Mouse (Mus musculus) lung, embryonic 16.5 days (tissue): ENCODE data around the gene Teddm1b. TPM values are rescaled to one million over a fixed set of nuclear protein-coding genes. Genes with fewer than 3 reads are reported as not detected.

ENCODE experiments used
- microRNA-seq: library from miRNA; unstranded; fragments of <30 nt; microRNA quantifications from one replicate; pipeline ENCODE4, GENCODE M21; 2016
- polyA plus RNA-seq: library from polyadenylated mRNA; unstranded; fragments of >200 nt; fragmentation: Nextera tagmentation; extraction: Ambion mirVana; gene quantifications from 2 replicates; pipeline ENCODE4 v1.2.1, GENCODE M21; 2015

Teddm1b gene
- polyA plus RNA-seq, 1 experiment from 2014 or later, result 0.09 TPM

Small RNA genes within 50 kb of the gene (microRNA-seq; reads per million reads assigned to microRNA genes)
- 9.7 reads per million, percentile 23 among the genes with 10 or more reads in this experiment for gene Mir8114

Other genes starting within 250 kb of the Teddm1b start
- gene Rgs8, start 221.3 kb upstream of the Teddm1b start, polyA plus RNA-seq, result 0.10 and 0.15 TPM in 2 replicates
- gene Rgs16, start 134.0 kb upstream of the Teddm1b start, polyA plus RNA-seq, result 1.9 and 2.2 TPM in 2 replicates
- gene Rnasel, start 124.9 kb upstream of the Teddm1b start, polyA plus RNA-seq, result 7.8 and 8.7 TPM in 2 replicates
- not detected in 2 replicates for gene Rgsl1, start 30.2 kb upstream of the Teddm1b start, polyA plus RNA-seq
- not detected in 2 replicates for gene Teddm1a, start 17.4 kb downstream of the Teddm1b start, polyA plus RNA-seq
- gene Glul, start 25.6 kb downstream of the Teddm1b start, polyA plus RNA-seq, result 113 and 120 TPM in 2 replicates
- gene Teddm2, start 25.9 kb downstream of the Teddm1b start, polyA plus RNA-seq, result 0.26 and 0.48 TPM in 2 replicates